Mouse (Mus musculus): ENCODE measurements around the gene Gm45837. TPM values are rescaled to one million over a fixed set of nuclear protein-coding genes. Genes with fewer than 3 reads are reported as not detected.

Gene Gm45837
- polyA plus RNA-seq (2015; fragmentation: Illumina TruSeq; extraction: RNeasy Lipid Tissue Mini Kit (QIAGEN cat#74804); ENCODE audit: insufficient read depth, low read depth, low replicate concordance): 3.0 TPM

GRCm38 (mm10) chr7:101410267-101410936 is at the start of gene Gm45837:
TSS of gene Gm45837 (plus strand) at chr7:101410886.

GRCm38 (mm10) chr7:101421529-101421928 is 10.8 kb downstream of the Gm45837 start, which contains the start of gene Pde2a:
TSS of gene Pde2a (plus strand) at chr7:101421691.

Other genes with a start within 250 kb of the Gm45837 start
- 8.9 TPM for gene Atg16l2, start 108.6 kb upstream of the Gm45837 start, polyA plus RNA-seq (2015; fragmentation: Illumina TruSeq; extraction: RNeasy Lipid Tissue Mini Kit (QIAGEN cat#74804); ENCODE audit: insufficient read depth, low read depth, low replicate concordance)
- 111 TPM for gene Stard10, start 93.8 kb upstream of the Gm45837 start, polyA plus RNA-seq (2015; fragmentation: Illumina TruSeq; extraction: RNeasy Lipid Tissue Mini Kit (QIAGEN cat#74804); ENCODE audit: insufficient read depth, low read depth, low replicate concordance)
- gene Arap1, start 62.8 kb upstream of the Gm45837 start, polyA plus RNA-seq (2015; fragmentation: Illumina TruSeq; extraction: RNeasy Lipid Tissue Mini Kit (QIAGEN cat#74804); ENCODE audit: insufficient read depth, low read depth, low replicate concordance): 22.9 TPM
- gene Pde2a, start 10.8 kb downstream of the Gm45837 start, polyA plus RNA-seq (2015; fragmentation: Illumina TruSeq; extraction: RNeasy Lipid Tissue Mini Kit (QIAGEN cat#74804); ENCODE audit: insufficient read depth, low read depth, low replicate concordance): 19.8 TPM
- gene Art2b, start 174.7 kb downstream of the Gm45837 start, polyA plus RNA-seq (2015; fragmentation: Illumina TruSeq; extraction: RNeasy Lipid Tissue Mini Kit (QIAGEN cat#74804); ENCODE audit: insufficient read depth, low read depth, low replicate concordance): not detected